ENCODE assay signal across 8 mouse cellular contexts in the genomic region with DNA sequence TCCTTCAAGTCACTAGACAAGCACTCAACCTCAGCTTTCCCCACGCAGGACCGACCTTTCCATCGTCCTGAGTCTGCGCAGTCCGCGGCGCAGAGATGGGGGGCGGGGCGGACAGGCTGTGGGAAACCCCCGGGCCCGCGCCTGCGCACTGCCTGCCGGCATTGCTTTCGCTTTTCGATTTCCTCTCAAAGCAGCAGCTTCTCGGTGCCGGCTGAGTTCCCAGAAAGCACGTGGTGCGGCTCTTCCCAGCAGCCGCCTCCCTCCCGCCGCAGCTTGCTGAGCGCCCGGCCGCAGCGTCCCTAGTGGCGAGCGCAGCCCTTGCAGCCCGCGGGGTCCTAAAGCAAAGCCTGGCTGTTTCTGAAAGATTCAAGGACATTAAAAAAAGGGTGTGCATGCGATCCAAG. TPM values are rescaled to one million over a fixed set of nuclear protein-coding genes. Genes with fewer than 3 reads are reported as not detected.
DNase-seq lines count a peak whose midpoint lies in the region; ATAC-seq and TF ChIP-seq lines count a peak whose summit lies in the region.

No protein-coding gene starts in this region.

- H3K36me3 ChIP-seq in hindbrain, embryonic 14.5 days (replicated peaks; ENCODE audit: control insufficient read depth, insufficient read depth): no peaks in the 10 kb centered on the region

- under 1% methylated on average over 32 of the region's 32 CpGs for WGBS in hindbrain, embryonic 14.5 days

- no peaks in the 10 kb centered on the region for H3K27me3 ChIP-seq in Patski
- H3K27me3 ChIP-seq in hindbrain, embryonic 14.5 days (ENCODE audit: control insufficient read depth, insufficient read depth, low read length): no peaks in the 10 kb centered on the region

- H3K27ac ChIP-seq in hindbrain, embryonic 14.5 days: peak overlapping the region; percentile 91

- no peaks in the 10 kb centered on the region for H3K9me3 ChIP-seq in hindbrain, embryonic 14.5 days (ENCODE audit: control insufficient read depth, low read length)

- peak overlapping the region; percentile 68 for H3K4me2 ChIP-seq in hindbrain, embryonic 14.5 days (replicated peaks)

- peak overlapping the region; percentile 72 for H3K9ac ChIP-seq in hindbrain, embryonic 14.5 days

- POLR2A ChIA-PET in Patski (lab: Charles Lee): interaction anchor here (0.7 kb wide), 1 partner anchor 444 kb away, joined by 3 read pairs; no protein-coding TSS in a partner anchor

- peak; percentile 96 for ATAC-seq in Patski
- ATAC-seq in hindbrain, embryonic 14.5 days (ENCODE audit: low FRiP score): peak; percentile 98

- H3K4me3 ChIP-seq in hindbrain, embryonic 14.5 days (replicated peaks; ENCODE audit: low read length): peak overlapping the region; percentile 28

- peak; percentile 82 for DNase-seq in Patski (ENCODE audit: low read depth, low spot score)
- peak; percentile 100 for DNase-seq in cerebellum, postnatal 14 days
- peak; percentile 97 to 99 for DNase-seq in frontal cortex, postnatal 25 days (ENCODE audit: low spot score in 2 of 2)
- DNase-seq in hindbrain, embryonic 14.5 days (ENCODE audit: low spot score): peak; percentile 99
- peak; percentile 99 for DNase-seq in layer of hippocampus, postnatal 36 days
- peak; percentile 98 for DNase-seq in lung, postnatal 36 days
- DNase-seq in retina, postnatal 1 day: peak; percentile 98
- DNase-seq in urinary bladder, adult 18-20 months (ENCODE audit: low spot score in 2 of 2): peak; percentile 96 to 97

- peaks cover 9% of the 10 kb centered on the region for H3K4me1 ChIP-seq in hindbrain, embryonic 14.5 days (replicated peaks; ENCODE audit: control insufficient read depth, insufficient read depth, low read length)

- no peak for TF ChIP-seq CTCF in Patski (IDR thresholded peaks at IDR 0.05)

- in situ Hi-C loops in Patski (cut with MboI; ENCODE audit: low pct_unique_long_range_greater_than_20kb): no loop called here

- CTCF ChIA-PET in Patski (lab: Charles Lee): interaction anchor here (0.6 to 5.2 kb wide), 8 partner anchors 9 to 192 kb away, joined by 3 to 29 read pairs (median 4); no protein-coding TSS in a partner anchor

RNA-seq across cellular contexts. Expression of gene Stat1, which starts 5.6 kb away (rescaled TPM):
- polyA plus RNA-seq in Patski (2021): 27.0 TPM
- 13.9 and 17.3 TPM in 2 replicates for polyA plus RNA-seq in hindbrain, embryonic 14.5 days (2014; fragmentation: Nextera tagmentation; extraction: Ambion mirVana)
- 10 to 100 TPM; 21.2 to 23.0 TPM for total RNA-seq in layer of hippocampus, postnatal 36 days (2021)

Comparison
In these comparisons a context has a peak if more than half of its experiments do, and no peak if none do; other contexts are left out.
1. Peak in every context shown above with its lines: DNase-seq, ATAC-seq, H3K4me3 ChIP-seq and H3K27ac ChIP-seq.